Mouse (Mus musculus): ENCODE results near the gene Fars2. TPM values are rescaled to one million over a fixed set of nuclear protein-coding genes. Genes with fewer than 3 reads are reported as not detected.
"Not testable (repeated sequence)": the region's sequence is repeated elsewhere in the genome, so short reads cannot be mapped to it uniquely, and the experiment has no call there.

Gene Fars2
- total RNA-seq, 4 experiments from 2014 or later, result 31.9 to 45.2 (median 36.4) TPM

GRCm38 (mm10) chr13:36140247-36141016 lies 23.2 kb downstream of the Fars2 start:
- DNase-seq (ENCODE audit: low spot score in 2 of 2), result no peak

- no peak for DNase-seq (ENCODE audit: low spot score in 2 of 2)
Observed at GRCm38 (mm10) chr13:36145601-36146000, 28.4 kb downstream of the Fars2 start.

GRCm38 (mm10) chr13:36149175-36149939 lies 32.1 kb downstream of the Fars2 start:
- DNase-seq (ENCODE audit: low spot score in 2 of 2), result no peak

- DNase-seq (ENCODE audit: low spot score in 2 of 2), result no peak
Observed at GRCm38 (mm10) chr13:36150272-36150671, 33.1 kb downstream of the Fars2 start.

GRCm38 (mm10) chr13:36152728-36153498 lies 35.7 kb downstream of the Fars2 start:
- no peak for DNase-seq (ENCODE audit: low spot score in 2 of 2)

- DNase-seq (ENCODE audit: low spot score in 2 of 2), result no peak
Observed at GRCm38 (mm10) chr13:36156340-36156931, 39.2 kb downstream of the Fars2 start.

- no peak for DNase-seq (ENCODE audit: low spot score in 2 of 2)
Observed at GRCm38 (mm10) chr13:36163411-36163810, 46.2 kb downstream of the Fars2 start.

- no peak for DNase-seq (ENCODE audit: low spot score in 2 of 2)
Observed at GRCm38 (mm10) chr13:36163898-36164297, 46.7 kb downstream of the Fars2 start.

GRCm38 (mm10) chr13:36172981-36173380 lies 55.8 kb downstream of the Fars2 start:
- DNase-seq (ENCODE audit: low spot score in 2 of 2), result not testable (repeated sequence)

GRCm38 (mm10) chr13:36174101-36174500 lies 56.9 kb downstream of the Fars2 start:
- DNase-seq (ENCODE audit: low spot score in 2 of 2), result no peak

- DNase-seq (ENCODE audit: low spot score in 2 of 2), result no peak
Observed at GRCm38 (mm10) chr13:36174772-36175171, 57.6 kb downstream of the Fars2 start.

GRCm38 (mm10) chr13:36181231-36181630 lies 64.0 kb downstream of the Fars2 start:
- DNase-seq (ENCODE audit: low spot score in 2 of 2), result no peak

GRCm38 (mm10) chr13:36190577-36190976 lies 73.4 kb downstream of the Fars2 start:
- DNase-seq (ENCODE audit: low spot score in 2 of 2), result no peak

GRCm38 (mm10) chr13:36193484-36194113 lies 76.4 kb downstream of the Fars2 start:
- no peak for DNase-seq (ENCODE audit: low spot score in 2 of 2)

GRCm38 (mm10) chr13:36199288-36199687 lies 82.1 kb downstream of the Fars2 start:
- DNase-seq (ENCODE audit: low spot score in 2 of 2), result no peak

- DNase-seq (ENCODE audit: low spot score in 2 of 2), result no peak
Observed at GRCm38 (mm10) chr13:36200453-36200852, 83.2 kb downstream of the Fars2 start.

- DNase-seq (ENCODE audit: low spot score in 2 of 2), result no peak
Observed at GRCm38 (mm10) chr13:36202496-36202895, 85.3 kb downstream of the Fars2 start.

GRCm38 (mm10) chr13:36203014-36203413 lies 85.8 kb downstream of the Fars2 start:
- no peak for DNase-seq (ENCODE audit: low spot score in 2 of 2)

GRCm38 (mm10) chr13:36204320-36204719 lies 87.1 kb downstream of the Fars2 start:
- no peak for DNase-seq (ENCODE audit: low spot score in 2 of 2)

GRCm38 (mm10) chr13:36210965-36211364 lies 93.8 kb downstream of the Fars2 start:
- no peak for DNase-seq (ENCODE audit: low spot score in 2 of 2)

GRCm38 (mm10) chr13:36214056-36214455 lies 96.8 kb downstream of the Fars2 start:
- DNase-seq (ENCODE audit: low spot score in 2 of 2), result no peak
